Mouse (Mus musculus): ENCODE measurements around the gene Ccdc187.

- TF ChIP-seq SIN3A (IDR thresholded peaks at IDR 0.05; ENCODE audit: low read length) (no peak), JUND (conservative IDR thresholded peaks at IDR 0.05; ENCODE audit: low read depth, low read length) (no peak), ZNF384 (IDR thresholded peaks at IDR 0.05; ENCODE audit: low read depth, low read length) (no peak), CTCF (conservative IDR thresholded peaks at IDR 0.05 in 1 of 2, IDR thresholded peaks at IDR 0.05 in 1 of 2; ENCODE audit: low read depth in 2 of 2, low read length in 2 of 2) (no peak), CHD2 (IDR thresholded peaks at IDR 0.05; ENCODE audit: low read length) (no peak), HCFC1 (IDR thresholded peaks at IDR 0.05; ENCODE audit: low read depth, low read length) (no peak), POLR2A (IDR thresholded peaks at IDR 0.05; ENCODE audit: low read depth, low read length) (no peak), ETS1 (conservative IDR thresholded peaks at IDR 0.05; ENCODE audit: low read depth, low read length) (no peak)
These were observed 4.5 kb upstream of the Ccdc187 start for GRCm38 (mm10) chr2:26298856-26299230.

Measured in CH12.LX (cell line).